Mouse (Mus musculus): ENCODE results near the gene Mmp28. TPM values are rescaled to one million over a fixed set of nuclear protein-coding genes. Genes with fewer than 3 reads are reported as not detected.

The Mmp28 gene
- 10 to 100 TPM; 10.7 to 11.5 TPM for total RNA-seq (2021)
- long read RNA-seq, experiment 1 = 0 reads
- long read RNA-seq, experiment 2, partial matches to known transcripts = 5 of 14 reads
- long read RNA-seq, experiment 2, other reads (novel, unspliced or antisense) = 4 of 14 reads

GRCm38 (mm10) chr11:83462711-83463244 is at the start of gene Mmp28:
Mmp28 (minus strand) TSS chr11:83463071.
- peak; percentile 73 to 75 for DNase-seq (ENCODE audit: low spot score in 2 of 2)

- no peak for DNase-seq (ENCODE audit: low spot score in 2 of 2)
Measured at GRCm38 (mm10) chr11:83509521-83509920, 46.6 kb upstream of the Mmp28 start.

GRCm38 (mm10) chr11:83504308-83504707 is 41.4 kb upstream of the Mmp28 start:
- no peak for DNase-seq (ENCODE audit: low spot score in 2 of 2)

GRCm38 (mm10) chr11:83495571-83495970 is 32.7 kb upstream of the Mmp28 start:
- no peak for DNase-seq (ENCODE audit: low spot score in 2 of 2)

GRCm38 (mm10) chr11:83491488-83491887 is 28.6 kb upstream of the Mmp28 start:
- no peak for DNase-seq (ENCODE audit: low spot score in 2 of 2)

- DNase-seq (ENCODE audit: low spot score in 2 of 2) = no peak
Measured at GRCm38 (mm10) chr11:83473235-83474016, 10.6 kb upstream of the Mmp28 start.

GRCm38 (mm10) chr11:83472324-83473234 is 9.7 kb upstream of the Mmp28 start, which contains the start of gene Taf15:
Taf15 (plus strand) TSS chr11:83473086.
- peak; percentile 97 to 98 for DNase-seq (ENCODE audit: low spot score in 2 of 2)

GRCm38 (mm10) chr11:83471766-83472165 is 8.9 kb upstream of the Mmp28 start:
- no peak for DNase-seq (ENCODE audit: low spot score in 2 of 2)

GRCm38 (mm10) chr11:83468765-83469164 is 5.9 kb upstream of the Mmp28 start:
- DNase-seq (ENCODE audit: low spot score in 2 of 2) = no peak

- peak in 1 of 2 experiments; percentile 66 for DNase-seq (ENCODE audit: low spot score in 2 of 2)
Measured at GRCm38 (mm10) chr11:83467120-83467652, 4.3 kb upstream of the Mmp28 start.

GRCm38 (mm10) chr11:83465976-83466375 is 3.1 kb upstream of the Mmp28 start:
- DNase-seq (ENCODE audit: low spot score in 2 of 2) = no peak

- DNase-seq (ENCODE audit: low spot score in 2 of 2) = no peak
Measured at GRCm38 (mm10) chr11:83461462-83462027, 1.3 kb downstream of the Mmp28 start.

- no peak for DNase-seq (ENCODE audit: low spot score in 2 of 2)
Measured at GRCm38 (mm10) chr11:83457912-83458601, 4.8 kb downstream of the Mmp28 start.

GRCm38 (mm10) chr11:83457257-83457656 is 5.6 kb downstream of the Mmp28 start:
- DNase-seq (ENCODE audit: low spot score in 2 of 2) = no peak

- peak in 1 of 2 experiments; percentile 50 for DNase-seq (ENCODE audit: low spot score in 2 of 2)
Measured at GRCm38 (mm10) chr11:83455608-83456007, 7.3 kb downstream of the Mmp28 start.

- no peak for DNase-seq (ENCODE audit: low spot score in 2 of 2)
Measured at GRCm38 (mm10) chr11:83454548-83454947, 8.3 kb downstream of the Mmp28 start.

- DNase-seq (ENCODE audit: low spot score in 2 of 2) = no peak
Measured at GRCm38 (mm10) chr11:83451281-83451680, 11.6 kb downstream of the Mmp28 start.

- DNase-seq (ENCODE audit: low spot score in 2 of 2) = no peak
Measured at GRCm38 (mm10) chr11:83450550-83450949, 12.3 kb downstream of the Mmp28 start.

GRCm38 (mm10) chr11:83449298-83449697 is 13.6 kb downstream of the Mmp28 start:
- no peak for DNase-seq (ENCODE audit: low spot score in 2 of 2)

- DNase-seq (ENCODE audit: low spot score in 2 of 2) = no peak
Measured at GRCm38 (mm10) chr11:83448927-83449236, 14.0 kb downstream of the Mmp28 start.
